Mouse (Mus musculus): ENCODE data around the gene Sbno2. TPM values are rescaled to one million over a fixed set of nuclear protein-coding genes. Genes with fewer than 3 reads are reported as not detected.

Gene Sbno2
- total RNA-seq, 2 experiments from 2014 or later = 9.2 to 20.9 TPM

DNA sequence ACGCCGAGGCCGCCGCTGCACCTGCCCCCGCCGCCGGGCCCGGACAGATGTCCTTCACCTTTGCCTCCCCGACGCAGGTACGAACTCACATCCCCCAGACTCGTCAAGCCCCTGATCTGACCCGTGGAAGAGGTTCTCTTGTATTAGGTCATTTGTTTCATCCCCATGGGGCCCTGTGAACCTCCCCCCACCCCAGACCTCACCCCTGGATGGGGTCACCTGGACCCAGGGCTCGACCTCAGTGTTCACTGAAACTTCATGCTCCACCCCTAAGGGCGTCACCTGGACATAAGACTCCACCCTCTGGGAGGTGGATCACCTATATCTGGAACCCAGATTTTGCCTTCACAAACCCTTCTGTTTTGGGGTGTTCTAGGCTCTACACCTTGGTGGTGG lies 37.2 kb upstream of the Sbno2 start:
- peak; percentile 26 for ATAC-seq (replicated peaks; ENCODE audit: low FRiP score, poor library complexity, severe bottlenecking)

GRCm38 (mm10) chr10:80141786-80142529 lies 36.6 kb upstream of the Sbno2 start:
- peak; percentile 72 for ATAC-seq (replicated peaks; ENCODE audit: low FRiP score, poor library complexity, severe bottlenecking)

DNA sequence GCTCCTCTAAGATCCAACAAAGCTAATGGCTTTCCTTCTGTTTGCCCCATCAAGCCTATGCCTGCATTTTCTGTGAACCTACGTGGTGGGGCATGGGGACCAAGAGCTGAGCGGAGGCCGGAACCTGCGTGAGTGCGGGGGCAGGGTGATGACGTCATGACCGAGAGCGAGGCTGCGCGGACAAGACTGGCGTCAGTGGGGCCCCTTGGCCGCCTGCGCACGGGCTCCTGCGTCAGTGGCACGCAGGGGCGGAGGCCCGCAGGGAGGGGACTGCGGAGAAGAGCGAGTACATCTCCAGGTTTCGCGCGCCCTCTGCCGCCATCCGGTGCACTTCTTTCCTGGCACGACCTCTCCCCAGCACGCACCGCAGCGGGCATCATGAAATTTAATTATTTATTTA lies 35.9 kb upstream of the Sbno2 start:
- ATAC-seq (replicated peaks; ENCODE audit: low FRiP score, poor library complexity, severe bottlenecking) = peak; percentile 71

GRCm38 (mm10) chr10:80140666-80141035 lies 35.3 kb upstream of the Sbno2 start, which contains the start of gene Cbarp:
Cbarp (minus strand) TSS chr10:80140835.
- ATAC-seq (replicated peaks; ENCODE audit: low FRiP score, poor library complexity, severe bottlenecking) = no peak

DNA sequence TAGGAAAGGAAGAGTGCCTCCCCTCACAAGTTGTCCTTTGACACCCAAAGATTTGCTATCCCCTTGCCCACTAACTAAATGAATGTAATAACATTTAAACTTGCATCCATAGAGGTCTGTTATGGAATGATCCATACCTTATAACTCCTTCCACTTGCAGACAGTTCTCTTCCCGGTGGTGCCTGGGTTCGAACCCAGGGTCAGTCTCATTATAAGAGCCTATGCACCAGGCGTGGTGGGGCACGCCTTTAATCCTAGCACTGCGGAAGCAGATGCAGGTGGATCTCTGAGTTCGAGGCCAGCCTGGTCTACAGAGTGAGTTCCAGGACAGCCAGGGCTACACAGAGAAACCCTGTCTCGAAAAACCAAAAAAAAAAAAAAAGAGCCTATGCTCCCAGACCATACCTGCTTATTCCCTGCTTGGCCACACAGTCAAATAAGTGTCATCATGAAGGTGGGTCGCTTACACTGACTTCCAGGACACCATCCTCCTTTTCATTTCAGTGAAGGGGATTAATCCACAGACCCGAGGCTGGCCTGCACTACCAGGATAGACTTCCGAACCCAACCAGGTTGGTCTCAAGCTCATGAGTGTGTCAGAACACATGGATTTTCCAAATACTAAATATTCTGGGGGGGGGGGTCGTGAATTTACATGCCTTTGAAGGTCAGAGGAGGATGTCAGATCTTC lies 34.7 kb upstream of the Sbno2 start:
- ATAC-seq (replicated peaks; ENCODE audit: low FRiP score, poor library complexity, severe bottlenecking) = no peak

- ATAC-seq (replicated peaks; ENCODE audit: low FRiP score, poor library complexity, severe bottlenecking) = no peak
Measured at GRCm38 (mm10) chr10:80139439-80139775, 34.0 kb upstream of the Sbno2 start.

DNA sequence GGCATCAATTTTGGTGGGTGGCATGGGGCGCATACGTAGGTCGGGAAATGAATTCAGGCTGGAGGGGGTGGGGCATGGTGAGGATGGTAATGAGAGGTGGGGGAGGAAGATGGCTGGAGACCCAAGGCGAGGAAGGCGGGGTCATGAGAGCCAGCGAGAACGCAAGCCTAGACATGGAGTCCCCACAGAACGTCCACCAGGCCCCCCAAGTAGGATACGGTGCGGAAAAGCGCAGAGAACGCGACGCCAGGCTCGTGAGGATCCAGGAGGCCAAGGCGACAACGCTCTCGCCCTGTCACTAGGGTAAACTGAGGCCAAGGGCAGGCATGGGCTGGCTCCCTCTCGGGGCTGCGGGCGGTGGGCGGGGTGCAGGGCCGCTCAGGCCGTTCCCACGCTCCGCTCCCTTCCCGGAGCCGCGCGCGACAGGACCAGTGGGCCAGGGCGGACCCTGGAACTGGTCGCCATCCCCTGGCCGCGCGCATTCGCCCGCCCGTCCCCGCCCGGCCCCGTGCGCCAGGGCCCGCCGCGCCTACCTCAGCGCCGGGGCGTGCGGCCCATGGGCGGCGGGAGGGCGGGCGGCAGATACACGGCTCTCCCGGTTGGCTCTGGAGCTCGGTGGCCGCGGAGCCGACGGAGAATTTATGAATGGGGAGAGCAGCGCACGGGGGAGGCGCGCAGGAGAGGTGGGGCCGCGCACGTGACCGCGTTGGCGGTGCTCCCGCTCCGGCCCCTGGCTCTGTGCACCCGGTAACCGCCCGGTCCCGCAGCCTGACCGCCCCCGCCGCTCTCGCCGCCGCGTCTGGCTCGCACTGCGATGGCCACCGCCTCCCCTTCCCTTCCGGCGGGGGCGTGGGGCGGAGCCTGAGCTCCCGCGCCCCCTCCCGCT lies 33.4 kb upstream of the Sbno2 start, which contains the start of gene Atp5d:
Gene Atp5d (plus strand): TSS at position 80 of the 886 bp plus-strand sequence.
- 0 out of 2 replicates have a peak, but pooled peaks have one; percentile 8 for ATAC-seq (replicated peaks; ENCODE audit: low FRiP score, poor library complexity, severe bottlenecking)

GRCm38 (mm10) chr10:80137626-80138552 lies 32.5 kb upstream of the Sbno2 start:
- no peak for ATAC-seq (replicated peaks; ENCODE audit: low FRiP score, poor library complexity, severe bottlenecking)

- no peak for ATAC-seq (replicated peaks; ENCODE audit: low FRiP score, poor library complexity, severe bottlenecking)
Measured at GRCm38 (mm10) chr10:80136952-80137625, 31.7 kb upstream of the Sbno2 start.

GRCm38 (mm10) chr10:80136179-80136951 lies 31.0 kb upstream of the Sbno2 start:
- no peak for ATAC-seq (replicated peaks; ENCODE audit: low FRiP score, poor library complexity, severe bottlenecking)

GRCm38 (mm10) chr10:80135641-80136040 lies 30.3 kb upstream of the Sbno2 start:
- ATAC-seq (replicated peaks; ENCODE audit: low FRiP score, poor library complexity, severe bottlenecking) = no peak

GRCm38 (mm10) chr10:80135161-80135560 lies 29.8 kb upstream of the Sbno2 start:
- ATAC-seq (replicated peaks; ENCODE audit: low FRiP score, poor library complexity, severe bottlenecking) = no peak

- ATAC-seq (replicated peaks; ENCODE audit: low FRiP score, poor library complexity, severe bottlenecking) = no peak
Measured at GRCm38 (mm10) chr10:80134421-80134820, 29.1 kb upstream of the Sbno2 start.

DNA sequence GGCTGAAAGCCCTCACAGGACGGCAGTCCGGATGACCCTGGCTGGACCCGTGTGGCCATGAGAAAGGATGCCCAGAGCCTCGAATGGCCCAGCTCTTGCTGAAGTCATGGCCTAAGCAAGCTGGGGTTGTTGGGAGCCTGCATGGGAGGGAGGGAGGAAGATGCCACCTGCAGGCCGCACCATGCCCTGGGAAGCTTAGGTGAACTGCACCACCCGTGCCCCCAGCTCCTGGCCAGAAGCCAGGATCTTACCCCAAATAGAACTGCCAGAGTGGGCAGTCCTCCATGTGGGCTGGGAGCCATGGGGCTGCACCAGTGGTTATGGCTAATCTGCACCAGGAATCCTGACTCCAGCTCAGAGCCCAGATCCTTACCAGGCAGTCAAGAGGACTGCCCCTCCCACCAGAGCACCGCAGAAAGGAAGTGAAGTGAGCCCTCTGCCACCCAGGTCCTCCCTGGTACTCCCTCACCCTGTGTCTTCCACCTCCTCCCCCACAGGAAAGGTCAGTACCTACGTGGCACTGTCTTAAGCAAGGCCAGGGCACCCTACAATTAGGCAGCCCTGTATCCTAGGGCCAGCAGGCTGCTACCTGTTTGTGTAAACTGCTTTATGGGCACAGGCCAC lies 28.0 kb upstream of the Sbno2 start:
- peak; percentile 31 for ATAC-seq (replicated peaks; ENCODE audit: low FRiP score, poor library complexity, severe bottlenecking)

DNA sequence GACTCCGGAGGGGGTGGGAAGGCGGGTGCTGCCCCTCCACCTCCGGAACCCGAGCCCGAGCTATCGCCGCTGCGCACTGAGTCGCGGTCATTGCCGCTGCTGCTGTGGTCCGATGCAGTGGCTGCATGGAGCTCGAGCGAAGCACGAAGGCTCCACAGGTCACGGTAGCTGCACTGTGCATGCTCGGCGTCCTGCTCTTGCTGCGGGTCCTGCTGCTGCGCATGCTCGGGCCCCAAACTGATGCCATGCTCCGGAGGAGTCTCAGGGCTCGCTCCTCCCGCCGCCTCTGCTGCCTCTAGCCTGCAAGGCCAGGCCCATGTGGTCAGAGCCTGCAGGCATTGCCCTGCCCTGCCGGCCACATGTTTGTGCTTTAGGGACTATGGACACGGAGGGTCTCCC lies 26.6 kb upstream of the Sbno2 start:
- no peak for ATAC-seq (replicated peaks; ENCODE audit: low FRiP score, poor library complexity, severe bottlenecking)

- no peak for ATAC-seq (replicated peaks; ENCODE audit: low FRiP score, poor library complexity, severe bottlenecking)
Measured at GRCm38 (mm10) chr10:80131316-80131951, 26.1 kb upstream of the Sbno2 start.

GRCm38 (mm10) chr10:80130403-80131031 lies 25.1 kb upstream of the Sbno2 start:
- no peak for ATAC-seq (replicated peaks; ENCODE audit: low FRiP score, poor library complexity, severe bottlenecking)
